Mouse (Mus musculus): ENCODE measurements around the gene BC028528. TPM values are rescaled to one million over a fixed set of nuclear protein-coding genes. Genes with fewer than 3 reads are reported as not detected.
"Not testable (repeated sequence)": the region's sequence is repeated elsewhere in the genome, so short reads cannot be mapped to it uniquely, and the experiment has no call there.

Gene BC028528
- total and polyA plus RNA-seq, 2 experiments from 2014 or later = 2.6 to 23.3 TPM

DNA sequence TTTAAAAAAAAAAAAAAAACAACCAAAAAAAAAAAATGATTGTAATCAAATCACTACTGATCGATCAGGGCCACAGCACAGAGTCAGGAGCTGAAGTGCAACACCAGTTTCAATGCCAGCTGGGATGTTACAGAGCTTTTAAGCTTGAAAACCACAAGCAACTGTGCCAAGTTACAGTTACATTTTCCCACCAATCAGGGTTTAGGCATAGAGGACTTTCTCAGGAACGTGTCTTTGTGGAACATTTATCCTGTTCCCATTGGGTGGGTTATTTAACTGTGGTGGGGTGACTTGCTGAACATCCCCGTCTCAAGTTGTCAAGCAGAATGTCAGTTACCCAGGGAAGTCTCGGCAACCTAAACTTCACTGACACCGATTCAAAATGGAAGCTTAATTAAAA lies 33.3 kb upstream of the BC028528 start:
- Histone ChIP-seq H3K4me2 (ENCODE audit: low read depth, low read length) (no peak overlapping the region), H3K27ac (no peak overlapping the region), H3K36me3 (ENCODE audit: insufficient read depth, low read length) (no peaks in the 10 kb centered on the region), H3K9ac (replicated peaks; ENCODE audit: low read length) (no peak overlapping the region), H3K9me3 (ENCODE audit: low read length) (no peaks in the 10 kb centered on the region), H3K4me3 (ENCODE audit: low read length) (no peak overlapping the region), H3K27me3 (ENCODE audit: insufficient read depth, low read length) (no peaks in the 10 kb centered on the region), H3K4me1 (ENCODE audit: insufficient read depth, low read length) (no peaks in the 10 kb centered on the region)
- TF ChIP-seq CTCF (IDR thresholded peaks at IDR 0.05; ENCODE audit: low read depth) = no peak
- no peak for DNase-seq (ENCODE audit: low spot score)
- 84% methylated on average over 5 of the region's 5 CpGs for WGBS
- ATAC-seq = no peak

DNA sequence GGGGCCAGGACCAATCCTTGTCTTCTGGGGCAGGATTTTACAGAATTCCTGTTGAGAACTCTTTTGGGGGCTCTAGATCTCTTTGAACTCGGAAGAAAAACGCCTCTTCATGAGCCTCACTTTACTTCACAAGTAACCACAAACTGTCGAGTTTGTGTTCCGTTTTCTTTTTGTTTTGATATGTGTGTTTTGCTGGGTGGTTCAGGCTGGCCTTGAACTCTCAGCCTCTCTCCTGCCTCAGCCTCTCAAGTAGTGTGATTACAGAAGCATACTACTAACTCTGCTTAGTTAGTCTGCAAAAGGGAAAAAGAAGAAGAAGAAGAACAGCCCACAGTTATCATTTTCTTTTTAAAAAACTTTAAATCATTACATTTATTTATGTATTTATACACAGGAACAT lies 32.4 kb upstream of the BC028528 start:
- no peaks in the 10 kb centered on the region for H3K36me3 ChIP-seq (ENCODE audit: insufficient read depth, low read length)
- no peaks in the 10 kb centered on the region for H3K9me3 ChIP-seq (ENCODE audit: low read length)
- 78% methylated on average over 4 of the region's 4 CpGs for WGBS
- H3K27me3 ChIP-seq (ENCODE audit: insufficient read depth, low read length) = no peaks in the 10 kb centered on the region
- H3K27ac ChIP-seq = no peak overlapping the region
- TF ChIP-seq CTCF (IDR thresholded peaks at IDR 0.05; ENCODE audit: low read depth) = no peak
- no peaks in the 10 kb centered on the region for H3K4me1 ChIP-seq (ENCODE audit: insufficient read depth, low read length)
- H3K4me3 ChIP-seq (ENCODE audit: low read length) = no peak overlapping the region
- H3K4me2 ChIP-seq (ENCODE audit: low read depth, low read length) = no peak overlapping the region
- DNase-seq (ENCODE audit: low spot score) (no peak), ATAC-seq (no peak)
- no peak overlapping the region for H3K9ac ChIP-seq (replicated peaks; ENCODE audit: low read length)

DNA sequence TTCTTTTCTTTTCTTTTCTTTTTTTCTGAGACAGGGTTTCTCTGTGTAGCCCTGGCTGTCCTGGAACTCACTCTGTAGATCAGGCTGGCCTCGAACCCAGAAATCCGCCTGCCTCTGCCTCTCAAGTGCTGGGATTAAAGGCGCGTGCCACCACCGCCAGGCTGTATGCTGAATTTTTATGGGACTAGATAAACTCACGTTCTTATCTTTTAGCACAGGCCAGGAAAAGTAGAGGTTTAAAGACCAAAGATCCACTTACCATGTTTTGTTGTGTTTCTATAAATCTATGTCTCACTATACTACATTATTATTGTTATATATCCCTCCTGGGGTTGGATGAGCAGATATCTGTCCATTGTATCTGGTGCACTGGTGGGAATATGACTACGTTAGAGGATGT lies 31.6 kb upstream of the BC028528 start:
- ATAC-seq; DNase-seq (ENCODE audit: low spot score); H3K9ac ChIP-seq (replicated peaks; ENCODE audit: low read length); H3K27me3 ChIP-seq (ENCODE audit: insufficient read depth, low read length); H3K4me1 ChIP-seq (ENCODE audit: insufficient read depth, low read length); H3K36me3 ChIP-seq (ENCODE audit: insufficient read depth, low read length); H3K27ac ChIP-seq; H3K4me3 ChIP-seq (ENCODE audit: low read length); H3K9me3 ChIP-seq (ENCODE audit: low read length); H3K4me2 ChIP-seq (ENCODE audit: low read depth, low read length): not testable (repeated sequence)
- WGBS = 91% methylated on average over 7 of the region's 7 CpGs

DNA sequence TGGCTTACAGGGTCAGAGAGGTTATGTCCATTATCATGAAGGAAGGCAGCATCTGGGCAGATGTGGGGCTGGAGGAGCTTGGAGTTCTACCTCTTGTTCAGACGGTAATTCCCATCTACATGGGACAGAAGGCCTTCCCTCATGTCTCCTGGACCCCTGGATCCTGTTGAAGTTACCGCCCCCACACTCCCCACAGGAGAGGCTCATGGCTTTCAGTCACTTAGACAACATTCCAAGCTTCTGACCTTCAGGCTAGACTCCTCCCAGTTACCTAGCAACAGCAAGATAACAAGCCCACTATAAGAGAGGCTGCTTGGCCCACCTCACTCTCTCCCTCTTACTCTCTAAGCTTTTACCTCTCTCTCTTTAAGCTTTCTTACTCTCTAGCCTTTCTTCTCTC lies 28.7 kb upstream of the BC028528 start:
- not testable (repeated sequence) for DNase-seq (ENCODE audit: low spot score); H3K4me2 ChIP-seq (ENCODE audit: low read depth, low read length); H3K36me3 ChIP-seq (ENCODE audit: insufficient read depth, low read length); H3K4me3 ChIP-seq (ENCODE audit: low read length); H3K27ac ChIP-seq; H3K9ac ChIP-seq (replicated peaks; ENCODE audit: low read length); H3K9me3 ChIP-seq (ENCODE audit: low read length); ATAC-seq; H3K27me3 ChIP-seq (ENCODE audit: insufficient read depth, low read length); H3K4me1 ChIP-seq (ENCODE audit: insufficient read depth, low read length)
- 58% methylated on average over 2 of the region's 2 CpGs for WGBS

DNA sequence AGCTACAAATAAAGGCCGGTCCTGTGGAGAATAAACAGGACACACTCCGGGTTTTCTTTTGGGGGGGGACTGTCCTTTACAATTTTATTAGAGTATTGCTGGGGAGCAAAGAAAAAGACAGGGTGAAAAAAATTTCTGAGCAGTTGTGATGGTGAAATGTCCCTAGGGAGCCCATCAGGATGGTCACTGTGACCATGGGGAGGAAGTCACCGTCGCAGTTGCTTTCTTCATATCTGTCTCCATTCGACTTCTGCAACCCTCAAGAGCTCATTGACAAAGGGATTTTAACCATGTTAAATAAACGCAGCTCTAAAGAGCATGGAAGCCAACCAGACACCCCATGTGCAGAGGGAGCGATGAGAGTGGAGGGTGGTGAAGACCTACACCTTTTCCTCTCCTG lies 25.0 kb upstream of the BC028528 start:
- H3K4me2 ChIP-seq (ENCODE audit: low read depth, low read length) = no peak overlapping the region
- H3K9ac ChIP-seq (replicated peaks; ENCODE audit: low read length) = no peak overlapping the region
- H3K36me3 ChIP-seq (ENCODE audit: insufficient read depth, low read length) = no peaks in the 10 kb centered on the region
- H3K9me3 ChIP-seq (ENCODE audit: low read length) = no peaks in the 10 kb centered on the region
- H3K27ac ChIP-seq = no peak overlapping the region
- no peak overlapping the region for H3K4me3 ChIP-seq (ENCODE audit: low read length)
- no peak for TF ChIP-seq CTCF (IDR thresholded peaks at IDR 0.05; ENCODE audit: low read depth)
- DNase-seq (ENCODE audit: low spot score) (no peak), ATAC-seq (no peak)
- WGBS = 76% methylated on average over 7 of the region's 7 CpGs
- H3K4me1 ChIP-seq (ENCODE audit: insufficient read depth, low read length) = no peaks in the 10 kb centered on the region
- H3K27me3 ChIP-seq (ENCODE audit: insufficient read depth, low read length) = no peaks in the 10 kb centered on the region

DNA sequence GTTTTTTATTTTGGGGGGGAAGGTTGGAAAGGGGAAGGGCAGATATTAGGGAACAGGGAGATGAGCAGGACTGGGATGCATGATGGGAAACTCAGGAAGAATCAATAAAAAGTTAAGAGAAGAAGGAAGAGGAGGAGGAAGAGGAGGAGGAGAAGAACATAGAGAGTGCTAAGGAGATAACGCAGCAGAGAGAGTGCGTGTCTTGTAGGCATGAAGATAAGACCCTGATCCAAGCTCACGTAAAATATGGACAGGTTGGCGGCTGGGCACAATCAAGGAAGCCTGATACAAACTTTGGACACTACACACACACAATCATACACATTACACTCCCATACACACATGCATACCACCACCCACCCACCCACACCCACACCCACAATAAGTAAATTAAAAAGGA lies 22.9 kb upstream of the BC028528 start:
- Histone ChIP-seq H3K27ac (no peak overlapping the region), H3K4me3 (ENCODE audit: low read length) (no peak overlapping the region), H3K4me2 (ENCODE audit: low read depth, low read length) (no peak overlapping the region), H3K9me3 (ENCODE audit: low read length) (no peaks in the 10 kb centered on the region), H3K4me1 (ENCODE audit: insufficient read depth, low read length) (no peaks in the 10 kb centered on the region), H3K9ac (replicated peaks; ENCODE audit: low read length) (no peak overlapping the region), H3K27me3 (ENCODE audit: insufficient read depth, low read length) (no peaks in the 10 kb centered on the region), H3K36me3 (ENCODE audit: insufficient read depth, low read length) (no peaks in the 10 kb centered on the region)
- no peak for ATAC-seq
- no peak for TF ChIP-seq CTCF (IDR thresholded peaks at IDR 0.05; ENCODE audit: low read depth)
- WGBS = 92% methylated on average over 4 of the region's 4 CpGs
- no peak for DNase-seq (ENCODE audit: low spot score)

DNA sequence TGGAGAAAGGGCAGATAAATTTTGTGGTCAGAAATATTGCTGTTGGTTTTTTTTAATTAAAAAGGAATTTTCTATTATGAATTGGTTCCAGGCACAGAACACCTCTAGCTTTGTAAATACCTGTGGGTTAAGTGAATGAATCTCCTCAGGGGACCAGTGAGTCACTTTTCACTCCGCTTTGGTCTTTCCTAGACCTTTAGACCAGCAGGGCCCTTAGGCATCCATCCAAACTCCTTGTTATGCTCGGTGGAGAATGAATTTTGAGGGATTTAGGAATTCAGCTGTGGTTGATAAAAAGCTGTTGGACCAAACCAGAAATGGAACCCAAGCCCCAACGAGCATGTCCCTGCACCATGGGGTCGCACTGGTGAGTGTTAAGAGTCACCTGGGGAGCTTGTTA lies 15.8 kb upstream of the BC028528 start:
- no peaks in the 10 kb centered on the region for H3K9me3 ChIP-seq (ENCODE audit: low read length)

More for the DNA sequence above, 15.8 kb upstream of the BC028528 start:
- Histone ChIP-seq H3K27ac (no peak overlapping the region), H3K9ac (replicated peaks; ENCODE audit: low read length) (no peak overlapping the region), H3K4me2 (ENCODE audit: low read depth, low read length) (no peak overlapping the region), H3K4me1 (ENCODE audit: insufficient read depth, low read length) (peaks cover 11% of the 10 kb centered on the region; the same call in 1 of the 2 replicates), H3K36me3 (ENCODE audit: insufficient read depth, low read length) (no peaks in the 10 kb centered on the region), H3K27me3 (ENCODE audit: insufficient read depth, low read length) (peaks cover 8% of the 10 kb centered on the region; the same call in 1 of the 2 replicates), H3K4me3 (ENCODE audit: low read length) (no peak overlapping the region)
- TF ChIP-seq CTCF (IDR thresholded peaks at IDR 0.05; ENCODE audit: low read depth) = no peak
- ATAC-seq (no peak), DNase-seq (ENCODE audit: low spot score) (no peak)
- WGBS = 44% methylated on average over 4 of the region's 4 CpGs
